Mouse (Mus musculus) 3134 (cell line): ENCODE measurements around the gene Gm49358.

ENCODE experiments used
- DNase-seq: peaks from one replicate; pipeline ENCODE4 v3.0.0-alpha.2; 2011; ENCODE audit warnings: low spot score; ENCODE audit not compliant: insufficient read length; ENCODE audit errors: extremely low read depth

The Gm49358 gene

DNA sequence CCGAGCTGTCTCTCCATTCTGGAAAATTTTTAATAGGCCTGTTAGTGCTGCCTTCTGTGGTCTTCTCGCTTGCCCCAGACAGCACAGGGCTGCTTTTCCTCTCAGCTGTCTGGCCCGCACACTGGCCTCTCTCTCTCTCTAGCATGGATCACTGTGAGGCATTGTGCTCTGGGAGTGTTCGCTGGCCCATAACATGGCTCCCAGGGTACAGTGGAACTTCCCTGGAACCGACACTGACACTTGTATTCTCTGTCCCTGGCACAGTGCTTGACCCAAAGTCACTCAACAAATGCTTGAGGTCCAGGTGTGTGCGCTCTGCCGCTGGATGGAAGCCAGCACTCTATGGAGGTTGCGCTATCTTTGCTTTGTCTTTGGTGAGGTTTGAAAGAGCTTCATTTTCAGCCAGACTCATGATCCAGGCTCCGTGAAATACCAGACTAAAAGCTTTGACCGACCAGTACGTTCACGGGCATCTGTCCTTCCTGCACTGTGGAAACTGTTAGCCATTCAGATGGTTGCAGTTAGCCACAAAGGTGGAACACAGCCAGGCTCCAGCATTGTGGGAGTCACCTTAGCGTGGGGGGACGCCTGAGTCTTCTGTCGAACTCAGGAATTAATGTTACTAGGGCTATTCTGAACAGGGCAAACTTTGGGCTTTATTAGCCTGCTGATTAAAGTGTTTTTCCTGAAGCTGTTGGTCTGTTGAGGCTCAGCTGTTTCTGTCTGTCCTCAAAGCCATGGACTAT lies 44.4 kb downstream of the Gm49358 start:
- DNase-seq, result no peak

DNA sequence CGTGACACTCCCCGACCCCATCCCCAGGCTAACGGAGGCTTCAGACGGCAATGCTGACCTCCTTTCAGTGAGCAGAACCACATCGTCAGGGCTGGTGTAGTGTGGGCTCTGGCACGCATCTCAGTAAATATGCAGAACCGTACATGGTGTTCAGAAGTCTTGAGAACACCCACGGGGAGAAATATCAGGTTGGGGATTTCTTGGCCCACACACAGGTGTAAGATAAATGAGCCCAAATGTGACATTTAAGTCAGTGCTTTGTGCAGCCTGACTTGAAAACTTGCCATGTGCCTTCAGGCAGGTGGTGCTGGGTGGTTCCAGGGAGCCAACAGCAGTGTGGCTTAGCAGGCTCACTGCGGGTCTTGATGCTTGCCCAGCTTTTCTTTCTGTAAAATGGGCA lies 46.2 kb downstream of the Gm49358 start:
- DNase-seq, result no peak

DNA sequence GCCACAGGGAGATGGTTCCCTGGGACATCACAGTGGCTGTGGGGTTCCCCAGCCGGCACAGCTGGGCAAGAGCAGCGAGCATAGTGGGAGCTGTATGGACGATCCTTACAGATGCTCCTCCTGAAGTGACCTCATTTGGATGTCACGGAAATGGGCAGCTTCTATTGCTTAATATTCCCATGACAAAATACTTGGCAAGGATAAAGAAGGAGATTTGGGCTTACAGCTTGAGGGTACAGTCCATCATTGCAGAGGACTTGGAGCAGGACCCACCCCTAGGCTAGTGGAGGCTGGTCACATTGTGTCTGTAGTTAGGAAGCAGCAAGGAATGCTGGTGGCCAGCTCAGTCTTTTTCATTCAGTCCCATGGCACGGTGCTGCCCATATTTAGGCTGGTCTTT lies 46.8 kb downstream of the Gm49358 start:
- no peak for DNase-seq

GRCm38 (mm10) chr10:86814292-86815131 lies 50.7 kb downstream of the Gm49358 start:
- DNase-seq, result no peak

GRCm38 (mm10) chr10:86815133-86815532 lies 51.4 kb downstream of the Gm49358 start:
- DNase-seq, result no peak

DNA sequence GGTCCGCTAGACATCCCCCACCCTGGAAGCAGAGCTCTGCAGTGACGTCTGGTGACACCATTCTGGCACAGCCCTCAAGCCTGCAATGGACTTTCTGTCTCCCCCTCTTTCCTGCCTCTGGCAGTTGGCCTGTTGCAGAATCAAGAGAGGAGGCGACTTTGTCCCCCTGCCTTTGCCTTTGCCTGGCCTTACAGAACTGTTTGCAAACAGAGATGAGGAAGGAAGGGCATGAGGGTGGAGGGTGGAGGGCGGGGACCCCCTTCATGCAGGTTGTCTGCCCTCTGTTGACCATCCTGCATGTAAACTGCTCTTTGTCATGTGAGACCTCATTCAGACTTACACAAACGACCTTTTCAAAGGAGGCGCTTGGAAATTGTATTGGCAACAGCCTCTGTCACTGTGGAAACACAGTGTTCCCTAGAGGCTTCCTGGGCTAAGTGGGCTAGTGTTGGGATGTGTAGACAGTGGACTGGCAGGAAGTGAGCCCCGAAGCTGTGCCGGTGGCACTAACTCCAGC lies 55.9 kb downstream of the Gm49358 start:
- no peak for DNase-seq

- DNase-seq, result no peak
Observed at GRCm38 (mm10) chr10:86821014-86821413, 57.2 kb downstream of the Gm49358 start.

GRCm38 (mm10) chr10:86824093-86824492 lies 60.3 kb downstream of the Gm49358 start:
- DNase-seq, result no peak

DNA sequence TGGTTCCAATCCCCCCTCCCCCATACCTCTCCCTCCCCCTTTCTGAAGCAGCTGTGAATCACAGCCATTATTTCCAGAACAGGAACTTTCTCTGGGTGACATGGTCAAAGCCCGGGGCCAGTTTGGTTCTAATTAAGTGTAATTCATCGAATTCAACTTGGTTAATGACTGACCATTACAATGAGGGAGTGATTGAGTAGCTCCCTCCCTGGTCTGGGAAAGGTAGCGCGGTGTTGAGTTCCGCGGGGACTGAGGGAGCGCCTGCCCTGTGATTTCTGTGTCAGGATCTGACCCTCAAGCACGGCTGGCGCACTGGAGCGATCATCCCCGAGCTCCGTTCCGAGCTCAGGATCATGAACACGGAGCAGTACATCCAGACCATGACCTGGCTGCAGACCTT lies 61.1 kb downstream of the Gm49358 start:
- DNase-seq, result no peak

GRCm38 (mm10) chr10:86825871-86826522 lies 62.2 kb downstream of the Gm49358 start:
- no peak for DNase-seq

- no peak for DNase-seq
Observed at GRCm38 (mm10) chr10:86826929-86827328, 63.2 kb downstream of the Gm49358 start.

GRCm38 (mm10) chr10:86828221-86829135 lies 64.7 kb downstream of the Gm49358 start:
- no peak for DNase-seq

DNA sequence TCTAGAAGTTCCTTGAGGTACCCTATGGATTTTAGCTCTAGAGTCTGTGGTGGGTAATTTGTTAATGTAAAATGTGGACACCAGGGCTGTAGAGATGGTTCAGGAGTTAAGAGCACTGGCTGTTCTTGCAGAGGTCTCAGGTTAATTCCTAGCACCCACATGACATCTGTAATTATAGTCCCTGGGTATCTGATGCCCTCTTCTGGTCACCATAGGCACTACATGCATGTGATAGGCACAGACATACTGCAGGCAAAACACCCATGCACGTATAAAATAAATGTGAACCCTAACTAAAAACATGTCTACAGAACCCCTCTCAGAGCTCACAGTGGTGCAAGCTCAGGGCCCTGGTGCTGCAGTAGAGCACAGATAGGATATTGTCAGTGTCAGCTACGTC lies 65.7 kb downstream of the Gm49358 start:
- DNase-seq, result no peak

DNA sequence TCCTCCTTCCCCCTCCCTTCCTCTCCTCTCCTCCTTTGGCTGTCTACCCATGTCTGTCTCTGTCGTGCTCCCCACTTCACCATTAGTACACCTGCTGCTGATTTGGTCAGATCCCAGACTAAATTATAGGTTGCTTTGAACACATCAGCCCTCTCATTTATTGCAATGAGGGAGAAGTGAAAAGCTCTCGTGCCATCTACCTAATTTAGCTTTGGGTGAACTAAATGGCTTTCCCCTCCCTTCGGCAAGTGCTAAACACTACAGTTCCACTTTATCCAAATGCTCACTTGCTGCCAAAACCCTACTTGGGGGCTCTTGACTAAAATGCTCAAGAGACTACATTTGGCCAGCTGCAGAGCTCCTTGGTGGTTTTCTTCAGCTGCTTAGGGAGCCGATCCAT lies 73.0 kb downstream of the Gm49358 start:
- DNase-seq, result no peak

DNA sequence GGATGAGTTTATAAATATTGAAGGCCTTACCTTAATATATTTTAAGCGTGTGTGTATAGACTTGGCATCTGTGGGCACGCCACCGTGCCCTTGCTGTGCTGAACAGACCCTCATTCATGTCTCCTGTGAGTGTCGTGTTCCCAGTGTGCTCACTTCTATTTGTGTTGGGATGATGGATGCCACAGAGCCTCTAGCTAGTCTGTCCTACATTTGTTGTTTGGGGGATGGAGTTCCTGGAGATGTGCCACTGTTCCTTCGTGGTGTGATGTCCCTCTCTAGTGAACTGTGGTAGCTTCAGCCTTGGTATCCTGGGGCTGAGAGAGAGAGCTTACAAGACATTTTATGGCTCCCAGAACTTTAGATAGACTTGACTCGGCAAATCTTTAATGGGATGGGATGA lies 75.1 kb downstream of the Gm49358 start:
- no peak for DNase-seq

DNA sequence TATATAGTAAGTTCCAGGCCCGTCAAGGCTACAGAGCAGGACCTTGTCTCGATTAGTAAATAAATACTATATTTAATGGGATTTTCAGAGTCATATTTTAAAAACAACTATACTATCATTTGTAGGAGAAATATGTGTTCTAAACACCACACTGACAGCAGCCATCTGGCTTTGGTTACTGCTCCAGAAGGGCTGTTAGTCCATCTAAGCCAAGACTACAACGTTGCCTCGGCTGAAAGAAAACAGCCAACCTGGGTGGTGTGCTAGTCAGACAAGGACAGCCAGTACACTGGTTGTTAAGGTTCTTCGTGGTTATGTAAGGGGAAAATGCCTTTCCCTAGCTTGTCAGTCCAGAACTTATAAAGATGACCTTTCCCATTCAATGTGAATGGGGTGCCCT lies 78.9 kb downstream of the Gm49358 start:
- no peak for DNase-seq

DNA sequence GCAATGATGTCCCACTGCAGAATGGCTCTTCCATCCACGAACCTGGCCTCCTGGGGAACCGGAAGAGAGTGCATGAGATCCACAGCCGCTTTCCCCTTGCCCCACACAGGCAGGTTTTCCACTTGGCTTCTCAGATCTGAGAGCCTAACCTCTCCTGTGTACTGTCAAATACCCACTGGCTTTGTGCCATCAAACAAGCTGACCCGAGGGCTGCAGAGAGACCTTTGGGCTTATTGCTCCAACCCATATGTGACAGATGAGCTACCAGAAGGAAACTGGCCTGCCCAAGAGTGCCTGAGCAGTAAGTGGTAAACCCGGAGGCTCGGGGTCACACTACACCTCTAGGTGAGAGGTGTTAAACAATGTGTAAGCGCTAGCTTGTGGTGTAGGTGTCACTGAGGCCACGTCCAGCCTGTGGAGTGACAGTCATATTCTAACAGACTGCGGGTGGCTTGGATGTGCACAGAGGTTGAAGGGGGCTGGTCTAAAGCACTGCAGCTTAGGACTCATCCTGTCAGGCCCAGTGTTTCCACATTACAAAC lies 83.2 kb downstream of the Gm49358 start:
- no peak for DNase-seq

DNA sequence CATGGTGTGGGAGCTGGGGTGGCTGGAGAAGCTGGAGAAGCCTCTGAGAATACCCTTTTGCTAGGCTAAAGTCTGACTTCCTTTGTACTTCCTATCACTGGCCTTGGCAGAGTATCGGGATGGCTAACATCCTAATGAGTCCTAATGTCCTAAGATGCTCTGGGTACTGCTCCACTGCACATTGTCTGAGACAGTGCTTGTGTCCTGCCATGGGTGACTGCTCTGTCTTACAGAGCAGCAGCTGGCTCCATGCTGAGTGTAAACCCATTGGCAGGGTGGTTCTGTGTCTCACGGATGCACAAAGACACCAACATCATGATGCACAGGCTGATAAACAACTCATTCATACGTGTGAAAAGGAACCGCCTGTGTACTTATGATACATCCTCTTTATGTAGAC lies 85.3 kb downstream of the Gm49358 start:
- DNase-seq, result no peak

- DNase-seq, result no peak
Observed at GRCm38 (mm10) chr10:86849508-86849907, 85.7 kb downstream of the Gm49358 start.

GRCm38 (mm10) chr10:86852160-86852559 lies 88.4 kb downstream of the Gm49358 start:
- DNase-seq, result no peak
